Mouse (Mus musculus): ENCODE results near the gene Trim61.

DNA sequence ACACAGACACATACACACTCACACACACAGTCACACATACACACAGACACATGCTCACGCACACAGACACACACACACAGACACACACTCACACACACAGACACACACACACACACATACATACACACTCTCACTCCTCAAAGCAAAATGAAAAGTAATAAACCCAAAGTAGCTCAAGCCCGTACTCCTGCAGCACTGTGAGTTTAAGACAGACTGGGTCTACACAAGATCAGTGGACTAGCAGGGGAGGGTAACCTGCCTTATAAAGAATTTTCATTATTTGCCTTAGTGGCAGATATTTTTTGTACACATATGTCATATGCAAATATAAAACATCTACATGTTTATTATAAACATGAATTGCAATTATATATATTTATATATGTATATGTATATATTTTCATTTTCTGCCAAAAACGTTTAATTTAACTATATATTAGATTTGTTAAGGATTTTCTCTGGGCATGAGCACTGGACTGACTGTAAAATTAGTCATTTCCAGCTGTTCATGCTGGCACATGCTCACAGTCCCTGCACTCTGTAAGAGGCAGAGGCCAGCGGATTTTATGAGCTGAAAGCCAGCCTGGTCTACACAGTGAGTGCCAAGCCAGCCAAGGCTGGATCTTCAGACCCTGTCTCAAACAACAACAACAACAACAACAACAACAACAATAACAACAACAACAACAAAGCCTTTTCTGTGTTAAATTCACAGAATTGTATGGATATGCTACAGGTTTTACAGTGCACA is 12.6 kb upstream of the Trim61 start:
- no peak for TF ChIP-seq GATA1 (IDR thresholded peaks at IDR 0.05; ENCODE audit: low read length)
- TF ChIP-seq TAL1 (IDR thresholded peaks at IDR 0.05; ENCODE audit: low read length), result no peak

Data from erythroblast, embryonic 14.5 days (primary cell).